Mouse (Mus musculus) liver, embryonic 14.5 days (tissue): ENCODE data around the gene Tmod2. TPM values are rescaled to one million over a fixed set of nuclear protein-coding genes. Genes with fewer than 3 reads are reported as not detected.

Experiments
- ATAC-seq: fragments of 200-750 bp; cut with Nextera tagmentation; 2 replicates; pipeline ENCODE4 v1.8.0; 2017; ENCODE audit warnings: moderate number of reproducible peaks, mild to moderate bottlenecking, moderate library complexity; ENCODE audit not compliant: insufficient read depth
- DNase-seq, 3 experiments: peaks; one replicate each; pipeline ENCODE4 v3.0.0-alpha.2; 2012 to 2013; ENCODE audit warnings: low read depth in 3 of 3, low spot score in 3 of 3
- H3K27ac ChIP-seq: fragments of 300-500 bp; sonication (generic); 2 replicates; pipeline ENCODE4 v1.5.1; 2014; ENCODE audit warnings: moderate library complexity, mild to moderate bottlenecking, control low read depth, inconsistent platforms
- H3K27me3 ChIP-seq: fragments of 300-500 bp; sonication (generic); 2 replicates; pipeline ENCODE4 v1.6.1; 2014; ENCODE audit warnings: mild to moderate bottlenecking, low read length, moderate library complexity; ENCODE audit not compliant: control insufficient read depth, insufficient read depth
- H3K36me3 ChIP-seq: fragments of 300-500 bp; sonication (generic); replicated peaks from 2 replicates; pipeline ENCODE4 v1.6.1; 2014; ENCODE audit warnings: low read depth; ENCODE audit not compliant: control insufficient read depth, insufficient read depth
- H3K4me1 ChIP-seq, 2 experiments: fragments of 200-500 bp in 1 of 2; fragments of 300-500 bp in 1 of 2; sonication (generic) in 1 of 2; replicated peaks; 2 replicates each; pipeline ENCODE4 v1.6.1; 2012 to 2014; ENCODE audit warnings: antibody characterized with exemption in 1 of 2, inconsistent platforms in 1 of 2, low read length in 1 of 2; ENCODE audit not compliant: control insufficient read depth in 2 of 2, insufficient read depth in 2 of 2
- H3K4me2 ChIP-seq: fragments of 300-500 bp; sonication (generic); 2 replicates; pipeline ENCODE4 v1.6.1; 2014; ENCODE audit warnings: low read depth, mild to moderate bottlenecking, control low read depth, moderate library complexity
- H3K4me3 ChIP-seq, 2 experiments: fragments of 200-500 bp in 1 of 2; fragments of 300-500 bp in 1 of 2; sonication (generic) in 1 of 2; 2 replicates each; pipeline ENCODE4 v1.5.1; 2012 to 2014; ENCODE audit warnings: low read depth in 2 of 2, low read length in 2 of 2, mild to moderate bottlenecking in 2 of 2, control low read depth in 1 of 2, inconsistent platforms in 1 of 2, moderate library complexity in 1 of 2; ENCODE audit not compliant: insufficient read depth in 1 of 2
- H3K9ac ChIP-seq: fragments of 300-500 bp; sonication (generic); replicated peaks from 2 replicates; pipeline ENCODE4 v1.6.1; 2014; ENCODE audit warnings: mild to moderate bottlenecking, control low read depth, moderate library complexity
- H3K9me3 ChIP-seq: fragments of 300-500 bp; sonication (generic); 2 replicates; pipeline ENCODE4 v1.6.1; 2016; ENCODE audit warnings: low read length, mixed read lengths; ENCODE audit not compliant: control insufficient read depth
- CTCF ChIP-seq: IDR thresholded peaks from 2 replicates; pipeline ENCODE4 v1.5.1; 2016; ENCODE audit warnings: antibody characterized with exemption, low read depth, control low read depth
- EP300 ChIP-seq: IDR thresholded peaks from 2 replicates; pipeline ENCODE4 v1.6.1; 2016; ENCODE audit warnings: antibody characterized with exemption, low read depth
- WGBS: fragments of 180-500 bp; shearing (Covaris S2); extraction: QIAGEN DNeasy Blood & Tissue Kit; methylation state at CpG from one replicate; pipeline ENCODE4 v1.1.7; 2014; ENCODE audit not compliant: insufficient replicate concordance; 5-methylcytosine and 5-hydroxymethylcytosine counted together
- polyA plus RNA-seq, 2 experiments: library from polyadenylated mRNA; depleted of rRNA in 1 of 2; stranded (reverse) in 1 of 2; unstranded in 1 of 2; fragments of >200 nt; fragmentation: Nextera tagmentation in 1 of 2; extraction: Ambion mirVana in 1 of 2; gene quantifications; 2 replicates each; pipeline versions ENCODE4 v1.2.1 to v1.2.3; 2012 to 2014

The Tmod2 gene
- polyA plus RNA-seq, 2 experiments, result 0.03 to 0.05 TPM

- Histone ChIP-seq H3K36me3 (no peaks in the 10 kb centered on the region), H3K9me3 (no peaks in the 10 kb centered on the region), H3K4me2 (no peak overlapping the region), H3K27me3 (no peaks in the 10 kb centered on the region), H3K9ac (no peak overlapping the region), H3K4me1 (no peaks in the 10 kb centered on the region), H3K27ac (no peak overlapping the region), H3K4me3 (no peak overlapping the region)
- no peak for DNase-seq
- TF ChIP-seq EP300 (no peak), CTCF (no peak)
- WGBS, result 69% methylated on average over 5 of the region's 5 CpGs
- no peak for ATAC-seq
Measured at GRCm38 (mm10) chr9:75571036-75571942, 39.8 kb downstream of the Tmod2 start.

GRCm38 (mm10) chr9:75568399-75568798 is 42.7 kb downstream of the Tmod2 start:
- no peaks in the 10 kb centered on the region for H3K36me3 ChIP-seq
- H3K4me3 ChIP-seq, result no peak overlapping the region
- WGBS, result 66% methylated on average over 6 of the region's 6 CpGs
- TF ChIP-seq EP300, result no peak
- TF ChIP-seq CTCF, result no peak
- no peak overlapping the region for H3K4me2 ChIP-seq
- H3K4me1 ChIP-seq, result peaks cover 6 to 7% of the 10 kb centered on the region in 2 experiments; a peak in 3 of 4 replicates
- H3K9me3 ChIP-seq, result no peaks in the 10 kb centered on the region
- no peak overlapping the region for H3K27ac ChIP-seq
- ATAC-seq (no peak), DNase-seq (no peak)
- H3K9ac ChIP-seq, result no peak overlapping the region
- no peaks in the 10 kb centered on the region for H3K27me3 ChIP-seq

- 68% methylated on average over 6 of the region's 6 CpGs for WGBS
Measured at GRCm38 (mm10) chr9:75564892-75565291, 46.2 kb downstream of the Tmod2 start.

DNA sequence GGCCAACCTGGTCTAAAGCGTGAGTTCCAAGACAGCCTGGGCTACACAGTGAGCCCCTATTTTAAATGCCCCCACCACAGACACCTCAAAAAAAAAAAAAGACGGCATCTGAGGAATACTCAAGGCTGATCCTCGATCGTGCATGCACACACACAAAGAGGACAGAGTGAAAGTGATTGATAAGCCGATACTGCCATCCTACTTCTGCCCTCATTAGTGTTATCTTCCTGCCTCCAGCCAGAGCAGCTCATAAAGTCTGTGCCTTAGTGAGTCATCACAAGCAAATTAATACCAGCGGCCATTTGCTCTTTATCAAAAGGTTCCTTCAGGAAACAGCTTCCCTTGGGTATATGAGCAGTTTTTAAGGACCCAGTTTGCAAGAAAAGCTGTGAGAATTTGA is 47.5 kb downstream of the Tmod2 start:
- peak overlapping the region; percentile 32 for H3K4me2 ChIP-seq
- TF ChIP-seq EP300, result peak; percentile 70
- TF ChIP-seq CTCF, result no peak
- no peak overlapping the region for H3K4me3 ChIP-seq
- H3K9ac ChIP-seq, result no peak overlapping the region
- H3K27ac ChIP-seq, result no peak overlapping the region
- H3K27me3 ChIP-seq, result no peaks in the 10 kb centered on the region
- H3K9me3 ChIP-seq, result no peaks in the 10 kb centered on the region
- no peaks in the 10 kb centered on the region for H3K36me3 ChIP-seq
- WGBS, result 14% methylated on average over 6 of the region's 6 CpGs
- DNase-seq (peak; percentile 47 to 70 (median 67)), ATAC-seq (peak; percentile 63)
- H3K4me1 ChIP-seq, result peaks cover 7 to 16% of the 10 kb centered on the region in 2 experiments

More at GRCm38 (mm10) chr9:75564892-75565291, 46.2 kb downstream of the Tmod2 start:
- TF ChIP-seq CTCF, result no peak
- no peak for TF ChIP-seq EP300
- H3K4me2 ChIP-seq, result no peak overlapping the region
- H3K4me1 ChIP-seq, result peaks cover 7 to 13% of the 10 kb centered on the region in 2 experiments
- no peaks in the 10 kb centered on the region for H3K36me3 ChIP-seq
- no peaks in the 10 kb centered on the region for H3K9me3 ChIP-seq
- DNase-seq (no peak), ATAC-seq (no peak)
- H3K27me3 ChIP-seq, result no peaks in the 10 kb centered on the region
- H3K4me3 ChIP-seq, result no peak overlapping the region
- H3K9ac ChIP-seq, result no peak overlapping the region
- no peak overlapping the region for H3K27ac ChIP-seq

GRCm38 (mm10) chr9:75563176-75563575 is 47.9 kb downstream of the Tmod2 start:
- peaks cover 7 to 20% of the 10 kb centered on the region in 2 experiments for H3K4me1 ChIP-seq
- ATAC-seq, result no peak
- H3K9ac ChIP-seq, result no peak overlapping the region
- no peaks in the 10 kb centered on the region for H3K36me3 ChIP-seq
- H3K27ac ChIP-seq, result no peak overlapping the region
- H3K4me2 ChIP-seq, result peak overlapping the region; percentile 32
- 55% methylated on average over 2 of the region's 2 CpGs for WGBS
- H3K4me3 ChIP-seq, result no peak overlapping the region
- TF ChIP-seq EP300 (no peak), CTCF (peak; percentile 49)
- H3K27me3 ChIP-seq, result no peaks in the 10 kb centered on the region
- H3K9me3 ChIP-seq, result no peaks in the 10 kb centered on the region
- no peak for DNase-seq
